Mouse (Mus musculus) kidney, adult 2 months (tissue): ENCODE measurements around the gene Hist1h2bh. TPM values are rescaled to one million over a fixed set of nuclear protein-coding genes. Genes with fewer than 3 reads are reported as not detected.
"Not testable (repeated sequence)": the region's sequence is repeated elsewhere in the genome, so short reads cannot be mapped to it uniquely, and the experiment has no call there.

ENCODE experiments used
- DNase-seq: peaks from one replicate; pipeline ENCODE4 v3.0.0; 2021
- H3K27ac ChIP-seq: fragments of 200-500 bp; 2 replicates; pipeline ENCODE4 v1.5.1; 2012; ENCODE audit warnings: low read depth, low read length, control low read depth, inconsistent platforms; ENCODE audit not compliant: insufficient read depth
- H3K27me3 ChIP-seq: fragments of 200-500 bp; replicated peaks from 2 replicates; pipeline ENCODE4 v1.6.1; 2012; ENCODE audit warnings: mild to moderate bottlenecking, moderate library complexity, low read length, inconsistent platforms; ENCODE audit not compliant: control insufficient read depth, insufficient read depth
- H3K36me3 ChIP-seq: fragments of 200-500 bp; 2 replicates; pipeline ENCODE4 v1.6.1; 2012; ENCODE audit warnings: mild to moderate bottlenecking, moderate library complexity, low read length, inconsistent platforms; ENCODE audit not compliant: control insufficient read depth, insufficient read depth
- H3K4me1 ChIP-seq: fragments of 200-500 bp; 2 replicates; pipeline ENCODE4 v1.6.1; 2011; ENCODE audit warnings: low read length; ENCODE audit not compliant: control insufficient read depth, insufficient read depth
- H3K4me3 ChIP-seq: fragments of 200-500 bp; 2 replicates; pipeline ENCODE4 v1.5.1; 2011; ENCODE audit warnings: mild to moderate bottlenecking, low read depth, low read length, control low read depth; ENCODE audit not compliant: insufficient read depth
- CTCF ChIP-seq: fragments of 200-500 bp; conservative IDR thresholded peaks from 2 replicates; pipeline ENCODE4 v1.5.1; 2011; ENCODE audit warnings: low read depth, mild to moderate bottlenecking, control low read depth, low read length, moderate library complexity, mixed read lengths; ENCODE audit not compliant: insufficient read depth, insufficient read length
- POLR2A ChIP-seq: fragments of 200-500 bp; IDR thresholded peaks from one replicate; pipeline ENCODE4 v1.6.1; 2011; ENCODE audit warnings: low read depth, low read length, control low read depth
- WGBS: fragments of 180-500 bp; shearing (Covaris S2); methylation state at CpG from one replicate; pipeline ENCODE4 v1.1.7; 2018; 5-methylcytosine and 5-hydroxymethylcytosine counted together
- polyA plus RNA-seq: library from polyadenylated mRNA; depleted of rRNA; stranded (reverse); fragments of >200 nt; gene quantifications from 2 replicates; pipeline ENCODE4 v1.2.3, GENCODE M21; 2012

Gene Hist1h2bh
- polyA plus RNA-seq, 1 experiment = 0.36 TPM

- no peak within 1 kb of the TSS for H3K27ac ChIP-seq
- no peak within 1 kb of the TSS for H3K4me3 ChIP-seq
Measured at GRCm38 (mm10) chr13:23552962-23553361, 9.8 kb upstream of the Hist1h2bh start, which contains the start of gene Hist1h1d. TSS of gene Hist1h1d (plus strand) at chr13:23553262.

GRCm38 (mm10) chr13:23551931-23552914 lies 9.0 kb upstream of the Hist1h2bh start:
- H3K36me3 ChIP-seq = no peaks in the 10 kb centered on the region
- H3K27me3 ChIP-seq = no peaks in the 10 kb centered on the region
- 55% methylated on average over 8 of the region's 8 CpGs for WGBS
- TF ChIP-seq POLR2A (no peak), CTCF (no peak)
- no peaks in the 10 kb centered on the region for H3K4me1 ChIP-seq
- no peak overlapping the region; the same call in 1 of the 2 replicates for H3K4me3 ChIP-seq
- no peak for DNase-seq
- no peak overlapping the region for H3K27ac ChIP-seq

More at GRCm38 (mm10) chr13:23552962-23553361, 9.8 kb upstream of the Hist1h2bh start, which contains the start of gene Hist1h1d:
- no peaks in the 10 kb centered on the region for H3K27me3 ChIP-seq
- no peaks in the 10 kb centered on the region for H3K36me3 ChIP-seq
- DNase-seq = no peak
- TF ChIP-seq POLR2A (no peak), CTCF (no peak)
- no peaks in the 10 kb centered on the region for H3K4me1 ChIP-seq

- 0 out of 2 replicates have a peak, but pooled peaks have one; percentile 31 for TF ChIP-seq CTCF
- H3K27ac ChIP-seq, H3K36me3 ChIP-seq, H3K27me3 ChIP-seq, H3K4me1 ChIP-seq: not testable (repeated sequence)
- WGBS = 1% methylated on average over 47 of the region's 47 CpGs
- H3K4me3 ChIP-seq = peak within 1 kb of the TSS; percentile 59
- peak; percentile 88 for DNase-seq
Measured at GRCm38 (mm10) chr13:23551146-23551834, 8.1 kb upstream of the Hist1h2bh start, which contains the start of gene Hist1h4f. TSS of gene Hist1h4f (minus strand) at chr13:23551648.

GRCm38 (mm10) chr13:23550761-23551145 lies 7.6 kb upstream of the Hist1h2bh start:
- H3K4me1 ChIP-seq = no peaks in the 10 kb centered on the region
- no peak overlapping the region for H3K4me3 ChIP-seq
- 17% methylated on average over 3 of the region's 3 CpGs for WGBS
- no peak overlapping the region for H3K27ac ChIP-seq
- no peak for TF ChIP-seq CTCF
- no peak for TF ChIP-seq POLR2A
- H3K27me3 ChIP-seq = no peaks in the 10 kb centered on the region
- no peak for DNase-seq
- no peaks in the 10 kb centered on the region for H3K36me3 ChIP-seq

- no peaks in the 10 kb centered on the region for H3K36me3 ChIP-seq
Measured at GRCm38 (mm10) chr13:23546694-23547093, 3.5 kb upstream of the Hist1h2bh start.

GRCm38 (mm10) chr13:23544787-23545120 lies 1.6 kb upstream of the Hist1h2bh start:
- H3K4me3 ChIP-seq = peak overlapping the region; percentile 54
- not testable (repeated sequence) for DNase-seq, H3K36me3 ChIP-seq, H3K27ac ChIP-seq, H3K27me3 ChIP-seq, H3K4me1 ChIP-seq
- WGBS = under 1% methylated on average over 11 of the region's 14 CpGs

More at GRCm38 (mm10) chr13:23546694-23547093, 3.5 kb upstream of the Hist1h2bh start:
- no peak overlapping the region for H3K27ac ChIP-seq
- H3K4me1 ChIP-seq = no peaks in the 10 kb centered on the region
- no peaks in the 10 kb centered on the region for H3K27me3 ChIP-seq
- no peak for DNase-seq
- H3K4me3 ChIP-seq = no peak overlapping the region
- TF ChIP-seq POLR2A (no peak), CTCF (no peak)
- 85% methylated on average over 5 of the region's 5 CpGs for WGBS
